Mouse (Mus musculus) heart, embryonic 15.5 days (tissue): ENCODE results near the gene Rgmb. TPM values are rescaled to one million over a fixed set of nuclear protein-coding genes. Genes with fewer than 3 reads are reported as not detected.

Experiments used
- ATAC-seq: fragments of 200-750 bp; cut with Nextera tagmentation; replicated peaks from 2 replicates; pipeline ENCODE4 v1.8.0; 2017; ENCODE audit warnings: low read depth, moderate TSS enrichment; ENCODE audit not compliant: insufficient number of reproducible peaks, insufficient read depth, low FRiP score
- H3K27ac ChIP-seq: fragments of 300-500 bp; sonication (generic); 2 replicates; pipeline ENCODE4 v1.5.1; 2015; ENCODE audit warnings: mild to moderate bottlenecking, inconsistent platforms
- H3K27me3 ChIP-seq: fragments of 300-500 bp; sonication (generic); 2 replicates; pipeline ENCODE4 v1.6.1; 2015; ENCODE audit warnings: inconsistent platforms
- H3K36me3 ChIP-seq: fragments of 300-500 bp; sonication (generic); 2 replicates; pipeline ENCODE4 v1.6.1; 2015; ENCODE audit warnings: mild to moderate bottlenecking, inconsistent platforms
- H3K4me1 ChIP-seq: fragments of 300-500 bp; sonication (generic); replicated peaks from 2 replicates; pipeline ENCODE4 v1.6.1; 2015; ENCODE audit warnings: inconsistent platforms
- H3K4me2 ChIP-seq: fragments of 300-500 bp; sonication (generic); 2 replicates; pipeline ENCODE4 v1.6.1; 2015; ENCODE audit warnings: inconsistent platforms, mild to moderate bottlenecking, moderate library complexity
- H3K4me3 ChIP-seq: fragments of 300-500 bp; sonication (generic); 2 replicates; pipeline ENCODE4 v1.5.1; 2015; ENCODE audit warnings: mild to moderate bottlenecking, inconsistent platforms
- H3K9ac ChIP-seq: fragments of 300-500 bp; sonication (generic); 2 replicates; pipeline ENCODE4 v1.6.1; 2015; ENCODE audit warnings: mild to moderate bottlenecking, inconsistent platforms
- H3K9me3 ChIP-seq: fragments of 300-500 bp; sonication (generic); replicated peaks from 2 replicates; pipeline ENCODE4 v1.6.1; 2016; ENCODE audit warnings: inconsistent platforms
- WGBS: fragments of 180-500 bp; shearing (Covaris S2); methylation state at CpG from one replicate; pipeline ENCODE4 v1.1.7; 2015; ENCODE audit warnings: mixed read lengths; 5-methylcytosine and 5-hydroxymethylcytosine counted together
- polyA plus RNA-seq: library from polyadenylated mRNA; unstranded; fragments of >200 nt; fragmentation: Nextera tagmentation; extraction: Ambion mirVana; gene quantifications from 2 replicates; pipeline ENCODE4 v1.2.1, GENCODE M21; 2015

The Rgmb gene
- polyA plus RNA-seq, result 8.0 and 11.3 TPM in 2 replicates

DNA sequence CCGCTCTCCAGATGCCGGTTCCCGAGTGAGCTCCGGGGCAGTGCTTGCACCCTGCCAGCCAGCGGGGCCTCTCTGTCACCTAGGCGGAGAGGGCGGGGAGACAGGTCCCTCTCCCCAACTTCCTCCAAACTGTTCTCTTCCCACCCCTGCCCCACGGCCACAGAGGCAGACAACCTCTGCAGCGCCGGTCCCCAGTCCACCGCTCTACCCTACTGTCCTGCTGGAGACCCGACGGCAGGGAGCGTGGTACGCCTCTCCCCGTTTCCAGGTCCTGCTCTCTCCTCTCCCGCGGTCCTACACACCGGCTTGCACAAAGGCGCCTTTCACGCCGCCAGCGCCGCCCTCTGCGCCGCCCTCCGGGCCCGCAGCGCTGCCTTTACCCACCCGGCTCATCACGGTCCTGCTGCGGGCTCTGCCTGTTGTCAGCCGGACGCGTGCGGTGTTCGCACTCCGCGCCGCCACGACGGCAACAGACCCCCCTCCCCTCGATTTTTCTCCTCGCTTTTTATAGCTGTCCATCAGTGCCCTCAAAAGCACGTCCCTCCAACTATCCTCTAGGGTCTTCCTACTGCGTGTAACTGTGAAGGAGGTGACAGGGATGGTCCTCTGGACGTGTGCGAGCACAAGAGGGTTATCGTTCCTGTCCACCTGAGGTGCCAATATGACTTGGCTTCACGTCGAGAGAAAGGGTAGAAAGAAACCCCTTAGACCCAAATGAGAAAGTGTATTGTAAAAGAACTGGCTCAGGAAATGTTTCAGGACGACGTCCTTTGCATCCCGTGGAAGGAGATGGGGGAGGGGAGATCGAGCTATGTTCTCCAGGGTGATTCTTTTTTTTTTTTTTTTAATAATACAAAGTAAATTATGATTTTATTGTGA, at the start of gene Rgmb:
TSS of gene Rgmb (minus strand) at position 274 of the 879 bp plus-strand sequence.
- under 1% methylated on average over 55 of the region's 55 CpGs for WGBS
- peak within 1 kb of the TSS; percentile 57 for H3K9ac ChIP-seq
- no peak; the same call in 1 of the 2 replicates for ATAC-seq

DNA sequence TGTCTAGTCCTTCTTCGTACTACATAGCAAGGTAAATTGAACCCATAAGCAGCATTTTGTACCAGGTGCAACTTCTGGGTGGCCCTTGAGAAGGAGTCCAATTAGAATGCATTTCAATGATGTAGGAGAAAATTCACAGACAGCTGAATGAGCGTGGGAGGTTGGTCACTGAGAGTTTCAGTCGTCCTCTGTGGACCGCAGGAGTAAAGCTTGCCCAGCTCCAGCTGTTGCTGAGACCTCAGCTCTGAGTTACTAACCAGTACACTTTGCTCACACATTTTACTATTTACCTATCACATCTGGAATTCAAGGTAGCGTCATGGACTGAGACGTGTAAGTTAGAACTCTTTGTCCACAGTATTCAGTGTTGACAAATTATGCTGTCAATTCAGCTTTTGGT, 43.9 kb upstream of the Rgmb start:
- no peaks in the 10 kb centered on the region for H3K27me3 ChIP-seq
- 72% methylated on average over 6 of the region's 6 CpGs for WGBS
- H3K9me3 ChIP-seq, result no peaks in the 10 kb centered on the region
- H3K27ac ChIP-seq, result no peak overlapping the region
- H3K9ac ChIP-seq, result no peak overlapping the region
- H3K4me2 ChIP-seq, result no peak overlapping the region
- ATAC-seq, result no peak
- no peaks in the 10 kb centered on the region for H3K36me3 ChIP-seq
- H3K4me1 ChIP-seq, result no peaks in the 10 kb centered on the region
- no peak overlapping the region for H3K4me3 ChIP-seq

More for the DNA sequence above, at the start of gene Rgmb:
- no peaks in the 10 kb centered on the region for H3K9me3 ChIP-seq
- H3K4me2 ChIP-seq, result peak within 1 kb of the TSS; percentile 96
- no peaks in the 10 kb centered on the region for H3K36me3 ChIP-seq
- H3K4me1 ChIP-seq, result peaks cover 33% of the 10 kb centered on the region
- H3K27ac ChIP-seq, result peak within 1 kb of the TSS; percentile 45
- peaks cover 9% of the 10 kb centered on the region; the same call in 1 of the 2 replicates for H3K27me3 ChIP-seq
- H3K4me3 ChIP-seq, result peak within 1 kb of the TSS; percentile 55

DNA sequence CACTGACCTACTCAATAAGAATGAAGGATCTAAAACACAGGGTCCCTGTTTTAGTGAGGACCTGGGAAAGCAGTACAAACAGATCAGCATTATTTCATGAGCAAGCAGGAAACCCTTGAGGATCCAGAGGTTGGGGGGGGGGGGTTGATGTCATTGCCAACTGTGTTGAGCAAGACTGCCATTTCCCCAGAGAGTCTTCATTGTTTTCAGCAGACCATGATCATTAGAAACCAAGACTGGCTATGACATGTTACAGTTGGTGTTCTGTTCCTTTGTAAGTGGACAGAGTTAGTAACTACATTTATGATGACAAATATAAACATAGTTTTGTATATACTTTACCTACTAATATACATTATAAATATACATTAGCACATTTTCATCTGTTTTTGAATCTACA, 41.3 kb upstream of the Rgmb start:
- Histone ChIP-seq H3K4me3 (no peak overlapping the region), H3K9ac (no peak overlapping the region), H3K27ac (no peak overlapping the region), H3K36me3 (no peaks in the 10 kb centered on the region), H3K9me3 (no peaks in the 10 kb centered on the region), H3K4me1 (no peaks in the 10 kb centered on the region), H3K4me2 (no peak overlapping the region), H3K27me3 (no peaks in the 10 kb centered on the region)
- no peak for ATAC-seq

DNA sequence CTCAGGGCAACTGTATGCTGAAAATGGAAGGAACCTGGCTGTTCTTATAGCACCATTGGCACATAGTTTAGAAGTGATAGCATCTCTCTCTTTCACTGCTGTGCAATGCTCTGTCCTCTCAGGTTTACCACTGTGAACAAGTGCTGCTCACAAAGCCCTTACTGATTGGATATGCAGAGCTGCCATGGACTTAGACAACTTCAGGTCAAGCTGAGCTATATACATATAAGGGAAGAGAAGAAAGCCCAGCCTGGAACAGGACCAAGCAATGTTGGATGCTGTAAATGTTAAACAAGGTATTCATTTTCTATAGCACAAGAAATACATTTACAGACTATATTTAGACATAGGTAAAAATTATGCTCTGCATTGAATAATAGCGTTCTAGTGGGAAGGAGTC, 34.4 kb upstream of the Rgmb start:
- Histone ChIP-seq H3K36me3 (no peaks in the 10 kb centered on the region), H3K9me3 (no peaks in the 10 kb centered on the region), H3K9ac (no peak overlapping the region), H3K27me3 (no peaks in the 10 kb centered on the region), H3K4me1 (no peaks in the 10 kb centered on the region), H3K4me3 (no peak overlapping the region), H3K27ac (no peak overlapping the region), H3K4me2 (no peak overlapping the region)
- 83% methylated on average over 1 of the region's 1 CpGs for WGBS
- no peak for ATAC-seq

DNA sequence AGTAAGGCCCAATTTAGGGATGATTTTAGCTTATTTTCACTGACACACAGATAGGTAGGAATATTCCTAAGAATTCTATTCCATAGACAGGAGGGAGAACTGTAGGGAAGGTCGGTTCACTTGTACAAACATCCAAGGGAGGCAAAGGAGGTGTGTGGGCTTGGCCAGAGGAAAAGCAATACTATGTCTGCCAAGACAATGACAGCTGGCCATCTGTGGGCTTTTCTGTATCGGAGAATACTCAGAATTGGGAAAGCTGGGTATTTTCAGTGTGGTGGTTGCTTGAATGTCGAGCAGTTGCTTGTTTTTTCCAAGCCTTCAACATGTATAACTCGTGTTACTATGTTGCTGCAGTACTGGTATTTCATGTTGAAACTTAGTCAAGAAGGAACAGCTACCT, 31.5 kb upstream of the Rgmb start:
- no peaks in the 10 kb centered on the region for H3K9me3 ChIP-seq
- ATAC-seq, result no peak
- 69% methylated on average over 4 of the region's 4 CpGs for WGBS
- H3K4me1 ChIP-seq, result no peaks in the 10 kb centered on the region
- H3K27me3 ChIP-seq, result no peaks in the 10 kb centered on the region
- H3K36me3 ChIP-seq, result no peaks in the 10 kb centered on the region
- H3K27ac ChIP-seq, result no peak overlapping the region
- no peak overlapping the region for H3K9ac ChIP-seq
- H3K4me2 ChIP-seq, result no peak overlapping the region
- H3K4me3 ChIP-seq, result no peak overlapping the region

DNA sequence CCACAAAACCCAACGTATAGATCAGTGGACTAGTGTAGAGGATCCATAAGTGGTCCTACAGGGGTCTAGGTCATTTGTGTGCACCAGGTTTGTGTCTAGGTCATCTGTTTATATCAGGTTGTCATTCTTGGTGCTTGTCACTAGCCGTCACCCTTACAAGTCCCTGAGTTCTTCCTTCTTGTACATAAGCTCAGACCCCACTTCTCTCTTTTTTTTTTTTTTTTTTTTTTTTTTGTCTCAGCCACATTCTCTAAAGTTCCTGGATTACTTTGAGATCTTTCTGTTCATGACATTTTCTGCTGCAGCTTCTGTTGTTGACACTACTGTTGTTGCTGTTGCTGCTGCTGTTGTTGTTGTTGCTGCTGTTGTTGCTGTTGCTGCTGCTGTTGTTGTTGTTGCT, 22.3 kb upstream of the Rgmb start:
- Histone ChIP-seq H3K9me3 (no peaks in the 10 kb centered on the region), H3K4me2 (no peak overlapping the region), H3K4me1 (no peaks in the 10 kb centered on the region; the same call in 1 of the 2 replicates), H3K9ac (no peak overlapping the region), H3K36me3 (no peaks in the 10 kb centered on the region), H3K4me3 (no peak overlapping the region), H3K27ac (no peak overlapping the region), H3K27me3 (no peaks in the 10 kb centered on the region)
- WGBS, result 71% methylated on average over 2 of the region's 2 CpGs
- ATAC-seq, result no peak

DNA sequence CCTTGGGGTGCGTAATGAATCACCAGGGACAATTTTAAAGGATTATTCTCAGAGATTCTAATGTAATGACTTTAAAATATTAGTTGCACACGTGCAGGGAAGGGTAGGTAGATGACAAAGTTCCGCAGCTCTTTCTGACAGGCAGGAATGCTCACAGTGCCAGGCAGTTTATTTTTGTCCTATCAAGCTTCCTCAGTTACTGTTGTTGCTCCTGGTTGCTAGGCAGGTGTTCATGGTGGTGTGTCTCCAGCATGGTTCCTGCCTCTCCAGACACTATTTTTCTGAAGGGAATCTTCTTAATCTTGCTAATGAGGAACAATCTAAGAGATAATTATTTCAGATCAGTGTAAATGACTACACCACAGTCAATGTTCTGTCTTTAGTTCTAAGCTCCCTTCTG, 19.7 kb upstream of the Rgmb start:
- Histone ChIP-seq H3K4me2 (0 out of 2 replicates have a peak overlapping the region, but pooled peaks have one; percentile 18), H3K27me3 (no peaks in the 10 kb centered on the region), H3K36me3 (no peaks in the 10 kb centered on the region), H3K4me1 (no peaks in the 10 kb centered on the region; the same call in 1 of the 2 replicates), H3K4me3 (no peak overlapping the region), H3K9me3 (no peaks in the 10 kb centered on the region), H3K9ac (no peak overlapping the region), H3K27ac (no peak overlapping the region)
- WGBS, result 43% methylated on average over 3 of the region's 3 CpGs
- peak; percentile 43; the same call in 1 of the 2 replicates for ATAC-seq

DNA sequence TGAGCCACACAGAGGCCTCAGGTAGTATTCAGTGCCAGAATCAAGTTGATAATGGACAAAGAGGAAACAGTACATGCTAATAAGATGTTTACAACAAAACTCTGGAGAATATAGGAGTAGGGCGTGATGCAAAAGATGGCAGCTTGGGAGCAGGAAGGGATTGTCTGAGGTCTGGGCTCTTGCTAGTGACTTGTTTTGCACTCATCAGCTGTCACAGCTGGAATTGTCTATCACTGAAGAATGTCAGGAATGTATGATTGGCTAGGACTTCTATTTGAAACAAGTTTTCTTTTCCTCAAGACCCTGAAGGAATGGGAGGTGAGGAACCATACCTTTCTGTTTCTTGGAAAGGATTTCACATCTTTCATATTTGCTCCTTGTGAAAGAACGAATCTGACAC, 10.6 kb upstream of the Rgmb start:
- 61% methylated on average over 2 of the region's 2 CpGs for WGBS
- no peak overlapping the region for H3K4me3 ChIP-seq
- no peaks in the 10 kb centered on the region for H3K4me1 ChIP-seq
- ATAC-seq, result no peak
- no peaks in the 10 kb centered on the region for H3K9me3 ChIP-seq
- H3K9ac ChIP-seq, result no peak overlapping the region
- H3K27ac ChIP-seq, result no peak overlapping the region
- H3K27me3 ChIP-seq, result no peaks in the 10 kb centered on the region
- no peak overlapping the region for H3K4me2 ChIP-seq
- H3K36me3 ChIP-seq, result no peaks in the 10 kb centered on the region

DNA sequence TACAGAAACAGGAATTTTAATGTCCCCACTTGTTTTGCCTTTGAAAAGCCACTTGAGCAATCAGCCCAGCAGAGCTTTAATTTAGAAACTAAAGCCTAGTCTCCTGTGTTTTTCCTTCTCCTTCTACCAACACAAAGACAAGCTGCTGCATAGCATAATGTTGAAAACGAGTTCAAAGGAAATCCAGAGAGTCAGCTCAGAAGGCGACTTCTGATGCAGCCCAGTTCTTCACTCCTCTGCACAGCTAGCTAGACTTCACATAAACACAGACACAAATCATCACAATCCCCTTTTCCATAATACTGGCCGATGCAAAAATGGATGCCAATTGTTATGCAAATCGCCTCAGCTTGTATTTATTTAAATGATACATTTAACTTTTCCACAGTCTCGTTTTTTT, 1.6 kb upstream of the Rgmb start:
- no peak for ATAC-seq
- 43% methylated on average over 5 of the region's 5 CpGs for WGBS
- no peaks in the 10 kb centered on the region for H3K36me3 ChIP-seq
- H3K4me3 ChIP-seq, result no peak overlapping the region
- H3K9me3 ChIP-seq, result no peaks in the 10 kb centered on the region
- H3K4me1 ChIP-seq, result peaks cover 30% of the 10 kb centered on the region
- H3K27me3 ChIP-seq, result peaks cover 9% of the 10 kb centered on the region; the same call in 1 of the 2 replicates
- no peak overlapping the region for H3K27ac ChIP-seq
- no peak overlapping the region for H3K9ac ChIP-seq
- H3K4me2 ChIP-seq, result no peak overlapping the region

DNA sequence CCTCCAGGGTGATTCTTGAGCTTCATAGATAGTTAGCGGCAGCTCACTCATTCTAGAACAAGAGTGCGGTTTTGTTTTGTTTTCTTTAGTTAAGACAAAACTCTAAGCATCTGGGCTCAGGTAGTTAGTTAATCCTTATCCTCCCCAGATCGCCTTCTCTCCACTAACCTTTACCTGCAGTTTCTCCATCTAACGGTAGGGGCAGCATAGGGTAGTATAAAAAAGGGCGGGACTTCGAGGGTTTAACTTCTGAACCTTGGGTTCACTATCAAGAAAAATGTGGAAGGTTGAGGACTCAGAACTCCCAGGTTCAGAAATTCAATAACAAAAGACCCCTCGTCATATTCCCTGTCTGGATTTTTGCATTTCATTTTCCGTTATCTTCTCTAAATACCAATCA, 971 bp upstream of the Rgmb start:
- Histone ChIP-seq H3K27ac (no peak overlapping the region), H3K9ac (no peak overlapping the region), H3K4me3 (no peak overlapping the region), H3K9me3 (no peaks in the 10 kb centered on the region), H3K4me1 (peaks cover 33% of the 10 kb centered on the region), H3K4me2 (no peak overlapping the region), H3K36me3 (no peaks in the 10 kb centered on the region), H3K27me3 (peaks cover 9% of the 10 kb centered on the region; the same call in 1 of the 2 replicates)
- ATAC-seq, result no peak
- 16% methylated on average over 8 of the region's 8 CpGs for WGBS

DNA sequence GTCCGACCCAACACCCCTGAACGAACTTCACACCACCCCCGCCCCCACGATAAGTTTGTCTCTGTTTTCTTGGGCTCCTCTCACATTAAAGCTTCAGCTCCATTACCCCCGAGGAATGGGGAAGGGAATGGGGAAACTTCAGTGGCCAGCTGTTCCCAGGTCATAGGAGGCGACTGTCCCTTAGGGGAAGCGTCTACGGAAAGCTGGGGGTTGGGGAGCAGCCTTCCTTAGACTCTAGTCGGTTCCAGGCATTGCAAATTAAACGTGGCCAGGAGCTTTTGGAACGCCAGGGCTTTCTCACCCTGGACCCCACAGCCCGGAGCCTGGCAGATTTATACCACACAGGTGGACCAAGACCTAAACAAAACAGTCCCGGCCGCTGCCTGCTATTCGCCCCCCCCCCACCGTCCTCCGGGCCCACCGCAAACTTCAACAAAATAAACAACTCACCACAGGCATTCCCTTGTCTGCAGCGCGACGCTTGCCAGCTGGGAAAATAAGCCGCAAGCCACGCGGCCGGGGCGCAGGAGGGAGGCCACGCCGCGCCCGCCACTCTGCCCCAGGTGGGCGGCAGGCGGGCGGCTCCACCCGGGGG, 571 bp downstream of the Rgmb start:
- Histone ChIP-seq H3K4me3 (peak overlapping the region; percentile 55), H3K36me3 (no peaks in the 10 kb centered on the region), H3K4me2 (peak overlapping the region; percentile 96), H3K4me1 (peaks cover 33% of the 10 kb centered on the region), H3K9me3 (no peaks in the 10 kb centered on the region), H3K27ac (peak overlapping the region; percentile 45), H3K27me3 (peaks cover 9% of the 10 kb centered on the region; the same call in 1 of the 2 replicates), H3K9ac (peak overlapping the region; percentile 57)
- WGBS, result under 1% methylated on average over 33 of the region's 34 CpGs
- ATAC-seq, result no peak
